Mouse (Mus musculus): ENCODE data around the gene Mlst8.

DNA sequence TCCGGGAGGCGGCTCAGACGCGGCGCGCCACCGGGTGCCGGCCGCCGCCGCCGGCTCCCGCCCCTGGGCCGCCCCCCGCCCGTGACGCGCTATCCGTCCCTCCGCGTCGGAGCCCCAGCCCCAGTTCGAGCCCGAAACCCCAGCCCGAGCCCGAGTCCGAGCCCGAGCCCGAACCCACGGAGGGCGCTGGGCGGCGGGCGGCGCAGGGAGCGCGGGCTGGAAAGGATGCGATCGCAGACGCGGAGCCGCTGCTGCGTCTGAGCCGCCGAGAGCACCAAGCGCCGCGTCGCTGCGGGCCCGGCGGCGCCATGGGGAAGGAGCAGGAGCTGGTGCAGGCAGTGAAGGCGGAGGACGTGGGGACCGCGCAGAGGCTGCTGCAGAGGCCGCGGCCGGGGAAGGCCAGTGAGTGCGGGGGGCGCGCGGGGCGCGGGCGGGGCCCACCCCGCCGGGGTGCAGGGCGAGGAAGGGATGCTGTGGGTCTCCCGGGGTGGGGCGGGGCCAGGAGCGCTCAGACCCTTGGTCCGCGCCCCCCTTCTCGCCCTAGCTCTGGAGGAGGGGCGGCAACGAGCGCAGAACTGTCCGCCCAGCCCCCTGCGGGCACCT lies 9.9 kb upstream of the Mlst8 start:
- TF ChIP-seq CTCF (IDR thresholded peaks at IDR 0.05; ENCODE audit: borderline replicate concordance, control insufficient read depth, extremely low read depth, insufficient read depth, low read length, poor library complexity) = no peak
- TF ChIP-seq POLR2A (IDR thresholded peaks at IDR 0.05; ENCODE audit: control insufficient read depth, extremely low read depth, insufficient read depth, low read length, poor library complexity) = no peak
